Mouse (Mus musculus): ENCODE results near the gene Kcnip2. TPM values are rescaled to one million over a fixed set of nuclear protein-coding genes. Genes with fewer than 3 reads are reported as not detected.
A peak's percentile ranks its signal among the peaks of the same experiment; 100 is the strongest.

Kcnip2 gene
- total and polyA plus RNA-seq, 3 experiments: not detected

DNA sequence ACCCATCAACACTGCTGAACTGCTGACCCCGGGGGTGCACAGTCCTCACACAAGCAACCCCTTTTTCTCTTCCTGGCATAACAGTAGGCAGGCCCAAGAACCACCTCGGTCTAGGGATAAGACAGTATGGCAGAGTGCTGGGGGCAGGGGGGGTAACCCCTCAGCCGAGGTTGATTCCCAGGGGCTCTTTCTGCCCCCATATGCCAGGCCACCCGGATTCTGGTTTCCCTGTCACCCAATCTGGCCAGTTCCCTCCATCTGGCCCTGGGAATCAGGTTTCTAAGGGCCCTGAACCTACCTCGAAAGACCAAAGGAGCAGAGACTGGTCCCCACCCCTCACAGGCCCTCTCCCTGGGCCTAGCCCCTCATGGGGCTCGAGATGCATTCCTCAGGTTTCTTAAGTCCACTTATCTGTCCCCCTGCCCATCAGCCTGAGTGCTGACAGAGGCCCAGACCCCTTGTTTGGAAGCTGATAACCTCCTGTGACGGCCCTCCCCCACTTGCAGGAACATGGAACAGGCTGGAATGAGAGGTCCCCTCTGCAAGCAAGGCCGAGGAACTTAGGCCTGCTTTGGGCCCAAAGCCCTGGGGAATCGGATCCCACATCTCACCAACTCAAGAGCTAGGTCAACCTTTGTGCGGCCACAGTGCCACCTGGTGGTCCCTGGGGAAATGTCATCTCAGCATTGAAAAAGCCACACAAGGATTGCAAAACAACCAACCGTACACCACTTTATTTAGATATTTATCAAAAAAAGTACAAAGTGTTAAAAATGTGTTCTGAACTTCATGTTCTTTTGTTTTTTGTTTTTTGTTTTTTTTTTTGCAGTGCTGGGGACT is 68.6 kb downstream of the Kcnip2 start (continued):
- peak; percentile 18; the same call in 1 of the 2 replicates for TF ChIP-seq ZC3H11A (IDR thresholded peaks at IDR 0.05; ENCODE audit: low read depth, low read length)

- TF ChIP-seq ZKSCAN1 (IDR thresholded peaks at IDR 0.05; ENCODE audit: borderline replicate concordance, low read depth, low read length) (no peak), EP300 (IDR thresholded peaks at IDR 0.05; ENCODE audit: low read length) (no peak), RAD21 (IDR thresholded peaks at IDR 0.05; ENCODE audit: low read depth, low read length) (peak; percentile 20), JUND (conservative IDR thresholded peaks at IDR 0.05; ENCODE audit: low read depth, low read length) (no peak), MEF2A (IDR thresholded peaks at IDR 0.05; ENCODE audit: borderline replicate concordance, low read depth, low read length) (no peak), MXI1 (IDR thresholded peaks at IDR 0.05; ENCODE audit: low read depth, low read length) (no peak), UBTF (IDR thresholded peaks at IDR 0.05; ENCODE audit: low read depth, low read length) (no peak), ZNF384 (IDR thresholded peaks at IDR 0.05; ENCODE audit: low read depth, low read length) (no peak), IRF4 (IDR thresholded peaks at IDR 0.05; ENCODE audit: low read depth, low read length) (no peak), MAX (IDR thresholded peaks at IDR 0.05; ENCODE audit: low read length) (no peak), ZMIZ1 (IDR thresholded peaks at IDR 0.05; ENCODE audit: low read depth, low read length) (no peak), ZC3H11A (IDR thresholded peaks at IDR 0.05; ENCODE audit: low read depth, low read length) (no peak), USF1 (IDR thresholded peaks at IDR 0.05; ENCODE audit: low read depth, low read length) (no peak), TCF12 (IDR thresholded peaks at IDR 0.05; ENCODE audit: low read depth, low read length) (no peak), SMC3 (IDR thresholded peaks at IDR 0.05; ENCODE audit: low read depth, low read length) (peak; percentile 49), MAFK (IDR thresholded peaks at IDR 0.05; ENCODE audit: insufficient replicate concordance, low read length) (no peak), KAT2A (IDR thresholded peaks at IDR 0.05; ENCODE audit: insufficient replicate concordance, low read length) (no peak), POLR2A (IDR thresholded peaks at IDR 0.05; ENCODE audit: low read depth, low read length) (no peak), MAZ (IDR thresholded peaks at IDR 0.05; ENCODE audit: low read depth, low read length) (no peak), BHLHE40 (IDR thresholded peaks at IDR 0.05; ENCODE audit: low read depth, low read length) (no peak), CTCF (conservative IDR thresholded peaks at IDR 0.05 in 1 of 2, IDR thresholded peaks at IDR 0.05 in 1 of 2; ENCODE audit: low read depth in 2 of 2, low read length in 2 of 2) (peak; percentile 80), JUN (IDR thresholded peaks at IDR 0.05; ENCODE audit: insufficient read depth, low read depth, low read length) (no peak), USF2 (conservative IDR thresholded peaks at IDR 0.05; ENCODE audit: low read depth, low read length) (no peak), ETS1 (conservative IDR thresholded peaks at IDR 0.05; ENCODE audit: low read depth, low read length) (no peak), NRF1 (IDR thresholded peaks at IDR 0.05; ENCODE audit: low read depth, low read length) (no peak), RCOR1 (conservative IDR thresholded peaks at IDR 0.05; ENCODE audit: low read depth, low read length) (no peak)
- H3K79me2 ChIP-seq (replicated peaks; ENCODE audit: control insufficient read depth, extremely low read depth, insufficient read depth, poor library complexity, severe bottlenecking): 0 out of 2 replicates have a peak, but pooled peaks cover 3% of the 10 kb centered on the region
- no peak overlapping the region for H3K27ac ChIP-seq (ENCODE audit: insufficient read depth, low read depth)
- peaks cover 2 to 36% of the 10 kb centered on the region in 2 experiments for H3K4me1 ChIP-seq (ENCODE audit: control insufficient read depth in 1 of 2, insufficient read depth in 2 of 2)
- dilution Hi-C loops (cut with MboI; ENCODE audit: extremely low pct_ligation_motif_present, extremely low pct_unique_long_range_greater_than_20kb, low sequenced_read_pairs) (no loop called here), in situ Hi-C loops (cut with MboI; ENCODE audit: low pct_ligation_motif_present, low pct_unique_long_range_greater_than_20kb, low sequenced_read_pairs) (loop anchor here (5.0 to 10.0 kb wide), 2 partner anchors 174 to 532 kb away; no protein-coding TSS in a partner anchor)
- no peak overlapping the region for H3K4me2 ChIP-seq (ENCODE audit: insufficient read depth, low read depth, poor library complexity, severe bottlenecking)
- H3K36me3 ChIP-seq (replicated peaks in 1 of 2; ENCODE audit: control insufficient read depth in 1 of 2, insufficient read depth in 1 of 2, low read length in 1 of 2): peaks cover 0 to 24% of the 10 kb centered on the region in 2 experiments
- H3K9ac ChIP-seq (ENCODE audit: insufficient read depth, low read depth): no peak overlapping the region
- peaks cover 11% of the 10 kb centered on the region for H3K9me3 ChIP-seq (replicated peaks; ENCODE audit: low read length)
- no peak overlapping the region for H3K4me3 ChIP-seq (replicated peaks in 1 of 3; ENCODE audit: low read depth in 2 of 3, low read length in 2 of 3, poor library complexity in 1 of 3)
- peak; percentile 83 for DNase-seq (ENCODE audit: extremely low read depth)
- no peaks in the 10 kb centered on the region for H3K27me3 ChIP-seq (replicated peaks)
Observed at GRCm38 (mm10) chr19:45746153-45747020, 69.5 kb downstream of the Kcnip2 start.
